Mouse (Mus musculus): ENCODE measurements around the gene Cdc34b.

DNA sequence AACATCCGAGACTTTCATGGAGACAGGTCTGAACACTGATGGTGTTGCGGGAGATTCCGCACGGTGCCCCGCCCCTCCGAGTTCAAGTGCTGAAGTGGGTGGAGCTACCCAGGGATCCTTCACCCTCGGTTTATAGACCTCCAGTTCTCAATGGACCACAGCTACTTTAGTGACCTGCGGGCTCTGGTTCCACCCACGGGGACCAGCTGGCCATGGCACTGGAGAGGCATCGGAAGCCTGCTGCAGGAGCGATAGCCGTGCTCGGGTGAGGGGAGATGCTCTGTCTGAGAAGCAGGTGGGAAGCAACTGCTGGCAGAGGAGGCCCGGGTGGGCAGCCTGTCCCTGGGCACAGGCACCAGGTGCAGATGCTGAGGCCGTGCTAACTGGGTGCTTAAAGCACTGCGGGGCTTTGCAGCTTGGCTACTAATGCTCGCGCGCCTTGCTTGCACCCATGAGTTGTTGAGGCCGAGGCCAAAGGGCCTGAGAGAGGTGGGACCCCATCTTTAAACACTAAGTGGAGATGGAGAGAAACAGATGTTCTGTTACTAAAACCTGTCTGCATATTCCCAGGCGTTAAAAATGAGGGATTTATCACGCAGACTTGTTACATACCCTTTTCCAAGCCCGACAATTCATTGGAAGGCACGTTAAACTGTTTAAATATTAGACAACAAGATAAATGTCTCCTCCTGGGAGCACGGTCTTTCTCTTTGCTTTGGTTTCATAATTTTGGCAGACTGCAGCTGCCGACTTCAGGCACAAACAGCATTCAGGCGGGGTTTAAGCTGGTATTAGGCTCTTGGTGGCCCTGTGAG lies 40.0 kb upstream of the Cdc34b start:
- TF ChIP-seq CTCF (IDR thresholded peaks at IDR 0.05; ENCODE audit: low read depth, low read length) (no peak), POLR2AphosphoS5 (IDR thresholded peaks at IDR 0.05; ENCODE audit: insufficient replicate concordance, low read depth, low read length) (no peak), GATA1 (IDR thresholded peaks at IDR 0.05; ENCODE audit: borderline replicate concordance, low read length) (no peak)

Measured in G1E (cell line).